Comparison of ENCODE assay signal across 12 mouse cellular contexts in the genomic region with DNA sequence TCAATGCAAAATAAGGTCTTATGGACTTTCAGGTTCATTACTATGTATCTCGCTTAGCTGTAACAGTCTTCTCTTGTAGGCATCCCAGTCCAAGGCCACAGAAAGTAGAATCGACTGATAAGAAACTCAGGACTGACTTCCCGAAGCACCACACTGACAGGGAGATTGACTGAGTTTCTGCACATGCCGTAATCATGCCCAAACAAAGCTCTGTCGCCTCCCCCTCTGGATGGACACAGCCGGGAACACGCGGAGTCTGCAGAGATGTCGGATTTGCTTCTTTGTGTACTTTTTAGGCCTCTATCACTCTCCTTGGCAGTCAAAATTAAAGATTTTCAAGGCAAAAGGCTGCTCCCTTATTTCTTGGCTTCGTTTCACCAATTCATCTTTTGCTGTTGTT. TPM values are rescaled to one million over a fixed set of nuclear protein-coding genes. Genes with fewer than 3 reads are reported as not detected.
DNase-seq lines count a peak whose midpoint lies in the region; ATAC-seq lines count a peak whose summit lies in the region.
"Had no signal": no experiment of that assay in that cellular context is flagged by ENCODE, and none has a peak within 500 bp of the region (broad histone marks: within the 10 kb centered on the region; RNA-seq: fewer than 3 reads in every experiment).

No protein-coding gene starts in this region.

- H3K9ac ChIP-seq in heart, embryonic 12.5 days: no peak overlapping the region
- H3K9ac ChIP-seq in neural tube, embryonic 13.5 days: no peak overlapping the region
- H3K9ac ChIP-seq in hindbrain, embryonic 14.5 days: no peak overlapping the region
- no peak overlapping the region for H3K9ac ChIP-seq in liver, embryonic 12.5 days

- no peak for ATAC-seq in heart, embryonic 12.5 days (ENCODE audit: insufficient number of reproducible peaks, low FRiP score)
- no peak for ATAC-seq in neural tube, embryonic 13.5 days (ENCODE audit: low read depth)
- no peak for ATAC-seq in hindbrain, embryonic 14.5 days (ENCODE audit: low FRiP score)
- ATAC-seq in liver, embryonic 12.5 days: no peak
- ATAC-seq: lung, postnatal 0 days; Patski had no signal

- H3K4me2 ChIP-seq in heart, embryonic 12.5 days: peak overlapping the region; percentile 56
- H3K4me2 ChIP-seq in neural tube, embryonic 13.5 days: no peak overlapping the region
- H3K4me2 ChIP-seq in hindbrain, embryonic 14.5 days (replicated peaks): no peak overlapping the region
- H3K4me2 ChIP-seq in liver, embryonic 12.5 days: no peak overlapping the region

- peaks cover 4% of the 10 kb centered on the region; the same call in 1 of the 2 replicates for H3K4me1 ChIP-seq in heart, embryonic 12.5 days (replicated peaks)
- peaks cover 13% of the 10 kb centered on the region for H3K4me1 ChIP-seq in neural tube, embryonic 13.5 days (replicated peaks)
- peaks cover 15% of the 10 kb centered on the region for H3K4me1 ChIP-seq in hindbrain, embryonic 14.5 days (replicated peaks; ENCODE audit: control insufficient read depth, insufficient read depth, low read length)
- no peaks in the 10 kb centered on the region for H3K4me1 ChIP-seq in liver, embryonic 12.5 days

- peak overlapping the region; percentile 23; the same call in 1 of the 2 replicates for H3K4me3 ChIP-seq in heart, embryonic 12.5 days
- H3K4me3 ChIP-seq in neural tube, embryonic 13.5 days: no peak overlapping the region
- H3K4me3 ChIP-seq in hindbrain, embryonic 14.5 days (replicated peaks; ENCODE audit: low read length): no peak overlapping the region
- H3K4me3 ChIP-seq in liver, embryonic 12.5 days: no peak overlapping the region

- WGBS in heart, embryonic 12.5 days: 51% methylated on average over 10 of the region's 10 CpGs
- WGBS in neural tube, embryonic 13.5 days: 84% methylated on average over 10 of the region's 10 CpGs
- 73% methylated on average over 10 of the region's 10 CpGs for whole genome bisulfite sequencing in hindbrain, embryonic 14.5 days
- WGBS in liver, embryonic 12.5 days (ENCODE audit: insufficient replicate concordance): 68% methylated on average over 10 of the region's 10 CpGs

- peaks cover 8% of the 10 kb centered on the region; the same call in 1 of the 2 replicates for H3K9me3 ChIP-seq in heart, embryonic 12.5 days (replicated peaks)
- no peaks in the 10 kb centered on the region for H3K9me3 ChIP-seq in neural tube, embryonic 13.5 days
- no peaks in the 10 kb centered on the region for H3K9me3 ChIP-seq in hindbrain, embryonic 14.5 days (ENCODE audit: control insufficient read depth, low read length)
- H3K9me3 ChIP-seq in liver, embryonic 12.5 days (replicated peaks): peaks cover 4% of the 10 kb centered on the region

- intact Hi-C loops in heart, postnatal 10 days (cut with DNase I): no loop called here

- no peak overlapping the region; the same call in 1 of the 2 replicates for H3K27ac ChIP-seq in heart, embryonic 12.5 days (ENCODE audit: poor library complexity, severe bottlenecking)
- peak overlapping the region; percentile 46 for H3K27ac ChIP-seq in neural tube, embryonic 13.5 days (replicated peaks)
- H3K27ac ChIP-seq in hindbrain, embryonic 14.5 days: peak overlapping the region; percentile 9; the same call in 1 of the 2 replicates
- H3K27ac ChIP-seq in liver, embryonic 12.5 days: no peak overlapping the region

- H3K27me3 ChIP-seq in heart, embryonic 12.5 days (replicated peaks): no peaks in the 10 kb centered on the region
- no peaks in the 10 kb centered on the region for H3K27me3 ChIP-seq in neural tube, embryonic 13.5 days
- no peaks in the 10 kb centered on the region for H3K27me3 ChIP-seq in hindbrain, embryonic 14.5 days (ENCODE audit: control insufficient read depth, insufficient read depth, low read length)
- no peaks in the 10 kb centered on the region for H3K27me3 ChIP-seq in liver, embryonic 12.5 days (replicated peaks)
- H3K27me3 ChIP-seq: Patski had no signal

- DNase-seq in heart, postnatal 10 days: no peak
- no peak for DNase-seq in neural tube, embryonic 10.5 days (ENCODE audit: extremely low spot score, low spot score)
- DNase-seq in hindbrain, embryonic 14.5 days (ENCODE audit: low spot score): no peak
- peak; percentile 55 for DNase-seq in testis, postnatal 10 days (ENCODE audit: low spot score)
- no peak for DNase-seq in urinary bladder, adult 18-20 months (ENCODE audit: low spot score in 2 of 2)
- DNase-seq: heart, postnatal 4 days; kidney, postnatal 25 days had no signal

- no peaks in the 10 kb centered on the region for H3K36me3 ChIP-seq in heart, embryonic 12.5 days
- 0 out of 2 replicates have a peak, but pooled peaks cover 3% of the 10 kb centered on the region for H3K36me3 ChIP-seq in neural tube, embryonic 13.5 days
- peaks cover 2% of the 10 kb centered on the region; the same call in 1 of the 2 replicates for H3K36me3 ChIP-seq in hindbrain, embryonic 14.5 days (replicated peaks; ENCODE audit: control insufficient read depth, insufficient read depth)
- 0 out of 2 replicates have a peak, but pooled peaks cover 2% of the 10 kb centered on the region for H3K36me3 ChIP-seq in liver, embryonic 12.5 days

RNA-seq across cellular contexts. Expression of gene Kif21a, which starts 20.8 kb away (rescaled TPM):
- 4.8 and 5.7 TPM in 2 replicates for polyA plus RNA-seq in heart, embryonic 12.5 days (2016; fragmentation: Nextera tagmentation; extraction: Ambion mirVana)
- total RNA-seq in heart, postnatal 10 days (2021): 1 to 10 TPM; 7.6 to 8.0 TPM
- polyA plus RNA-seq in neural tube, embryonic 13.5 days (2015; fragmentation: Nextera tagmentation; extraction: Ambion mirVana): 42.0 and 46.0 TPM in 2 replicates
- polyA plus RNA-seq in hindbrain, embryonic 14.5 days (2014; fragmentation: Nextera tagmentation; extraction: Ambion mirVana): 50.6 and 50.8 TPM in 2 replicates
- polyA plus RNA-seq in liver, embryonic 12.5 days (2016; fragmentation: Nextera tagmentation; extraction: Ambion mirVana): 1.9 and 2.0 TPM in 2 replicates

Comparison
In these comparisons a context has a peak if more than half of its experiments do, and no peak if none do; other contexts are left out.
1. H3K27ac ChIP-seq: peak in neural tube, embryonic 13.5 days (single experiment) and hindbrain, embryonic 14.5 days (single experiment); none in heart, embryonic 12.5 days (single experiment) and liver, embryonic 12.5 days (single experiment).